Mouse (Mus musculus): ENCODE measurements around the gene Mief2.

The Mief2 gene

DNA sequence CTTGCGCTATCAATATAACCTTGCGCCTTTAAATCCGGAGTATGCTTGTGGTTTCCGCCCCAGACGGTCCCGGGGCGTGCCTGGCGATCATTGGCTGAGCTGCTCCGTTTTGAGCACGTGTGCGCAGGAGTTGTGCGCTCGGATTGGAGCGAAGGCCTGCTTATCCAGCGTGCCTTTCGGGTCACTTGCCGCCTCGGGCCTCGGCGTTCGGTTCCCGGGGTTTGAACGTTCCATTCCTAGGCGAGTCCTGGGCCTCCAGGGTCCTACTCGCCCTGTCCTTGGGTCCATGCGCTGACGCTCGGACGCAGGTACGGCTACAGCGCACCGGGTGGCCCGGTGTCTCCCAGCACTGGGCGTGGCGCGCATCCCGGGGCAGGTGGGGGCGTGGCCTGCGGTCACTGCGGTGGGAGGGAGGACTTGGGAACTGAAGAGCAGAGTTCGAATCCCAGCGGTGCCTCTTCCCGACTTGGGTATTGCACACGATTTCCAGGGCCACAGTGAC is at the start of gene Mief2:
Mief2 (plus strand) TSS at position 139 of the 502 bp plus-strand sequence.
- in situ Hi-C loops (cut with MboI, MseI), result no loop called here

- in situ Hi-C loops (cut with MboI, MseI), result no loop called here
Observed at GRCm38 (mm10) chr11:60696165-60696564, 32.0 kb upstream of the Mief2 start.

DNA sequence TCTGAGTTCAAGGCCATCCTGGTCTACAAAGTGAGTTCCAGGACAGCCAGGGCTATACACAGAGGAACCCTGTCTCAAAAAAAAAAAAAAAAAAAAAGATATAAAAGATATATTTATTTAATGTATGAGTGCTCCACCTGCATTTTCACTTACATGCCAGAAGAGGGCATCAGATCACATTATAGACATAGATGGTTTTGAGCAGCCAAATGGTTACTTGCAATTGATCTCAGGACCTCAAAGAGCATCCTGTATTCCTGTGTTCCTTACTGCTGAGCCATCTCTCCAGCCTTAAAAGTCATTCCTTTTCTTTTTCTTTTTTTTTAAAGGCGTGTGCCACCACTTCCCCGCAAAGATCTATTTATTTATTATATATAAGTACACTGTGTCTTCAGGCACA is 30.6 kb upstream of the Mief2 start:
- in situ Hi-C loops (cut with MboI, MseI), result no loop called here

- in situ Hi-C loops (cut with MboI, MseI), result no loop called here
Observed at GRCm38 (mm10) chr11:60698806-60699523, 29.2 kb upstream of the Mief2 start.

DNA sequence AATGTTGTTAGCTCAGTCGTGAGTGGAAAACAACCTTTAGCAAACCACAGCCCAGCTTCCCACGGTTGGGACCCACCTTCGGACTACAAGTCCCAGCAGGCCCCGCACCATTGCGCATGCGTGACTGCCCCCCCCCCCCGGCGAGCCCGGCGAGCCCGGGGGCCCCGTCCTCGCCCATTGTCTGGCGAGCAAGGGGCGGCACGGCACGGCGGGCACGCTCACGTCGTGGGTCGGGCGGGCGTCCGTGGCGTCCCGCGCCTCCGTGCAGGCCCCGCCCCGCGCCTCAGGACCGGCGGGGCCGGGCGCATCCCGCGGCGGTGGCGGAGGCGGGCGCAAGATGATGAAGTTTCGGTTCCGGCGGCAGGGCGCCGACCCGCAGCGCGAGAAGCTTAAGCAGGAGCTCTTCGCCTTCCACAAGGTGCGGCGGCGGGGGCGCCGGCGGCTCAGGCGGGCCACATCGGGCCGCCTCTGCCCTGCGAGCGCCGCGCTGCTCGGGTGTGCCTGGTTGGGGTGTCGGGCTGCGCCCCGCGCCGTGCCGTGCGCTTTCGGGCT is 28.6 kb upstream of the Mief2 start, which contains the start of gene Llgl1:
Llgl1 (plus strand) TSS at position 200 of the 552 bp plus-strand sequence.
- in situ Hi-C loops (cut with MboI, MseI), result loop anchor here (5.0 kb wide), 1 partner anchor 78 kb away; the partner anchor contains the start of genes Smcr8 and Top3a

- in situ Hi-C loops (cut with MboI, MseI), result loop anchor here (5.0 kb wide), 1 partner anchor 77 kb away; the partner anchor contains the start of genes Smcr8 and Top3a
Observed at GRCm38 (mm10) chr11:60700320-60701185, 27.6 kb upstream of the Mief2 start.

DNA sequence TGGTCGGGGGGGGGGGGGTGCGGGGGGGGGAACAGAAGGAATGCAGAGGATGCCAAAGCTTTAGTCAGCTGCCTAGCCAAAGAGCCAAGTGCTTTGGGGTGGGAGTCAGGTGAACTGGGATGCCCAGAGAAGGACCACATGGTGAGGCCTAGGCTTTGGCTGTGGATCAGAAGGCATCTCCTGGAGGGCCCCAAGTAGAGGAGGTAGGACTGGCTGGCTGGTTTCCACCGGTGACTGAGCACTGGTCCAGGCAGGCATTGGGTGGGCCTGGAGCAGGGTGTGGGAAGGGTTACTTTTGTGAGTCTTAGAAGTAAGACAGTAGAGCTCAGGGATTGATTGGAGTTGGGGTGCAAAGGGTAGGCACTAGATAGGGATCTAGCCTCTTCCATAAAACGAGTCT is 26.6 kb upstream of the Mief2 start:
- in situ Hi-C loops (cut with MboI, MseI), result loop anchor here (5.0 kb wide), 1 partner anchor 76 kb away; the partner anchor contains the start of genes Smcr8 and Top3a

DNA sequence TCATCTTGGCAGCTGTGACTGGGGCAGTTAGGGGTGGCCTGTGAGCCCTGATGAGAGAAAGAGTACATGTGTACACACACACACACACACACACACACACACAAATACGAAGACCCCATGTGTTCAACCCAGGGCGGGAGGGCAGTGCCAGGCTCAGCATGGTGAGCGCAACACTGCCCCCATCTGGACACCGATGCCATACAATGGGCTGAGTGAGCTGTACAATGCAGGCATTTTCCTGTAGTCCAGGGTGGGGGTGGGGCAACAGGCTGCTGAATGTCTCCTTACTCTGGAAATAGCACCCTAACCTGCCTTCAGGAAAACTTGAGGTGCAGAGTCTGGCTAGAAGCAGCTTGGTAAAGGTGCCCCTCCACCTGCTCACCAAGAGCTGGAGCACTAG is 25.1 kb upstream of the Mief2 start:
- in situ Hi-C loops (cut with MboI, MseI), result loop anchor here (5.0 kb wide), 1 partner anchor 74 kb away; the partner anchor contains the start of genes Smcr8 and Top3a

GRCm38 (mm10) chr11:60704023-60704880 is 23.9 kb upstream of the Mief2 start:
- in situ Hi-C loops (cut with MboI, MseI), result loop anchor here (5.0 kb wide), 1 partner anchor 73 kb away; the partner anchor contains the start of genes Smcr8 and Top3a

DNA sequence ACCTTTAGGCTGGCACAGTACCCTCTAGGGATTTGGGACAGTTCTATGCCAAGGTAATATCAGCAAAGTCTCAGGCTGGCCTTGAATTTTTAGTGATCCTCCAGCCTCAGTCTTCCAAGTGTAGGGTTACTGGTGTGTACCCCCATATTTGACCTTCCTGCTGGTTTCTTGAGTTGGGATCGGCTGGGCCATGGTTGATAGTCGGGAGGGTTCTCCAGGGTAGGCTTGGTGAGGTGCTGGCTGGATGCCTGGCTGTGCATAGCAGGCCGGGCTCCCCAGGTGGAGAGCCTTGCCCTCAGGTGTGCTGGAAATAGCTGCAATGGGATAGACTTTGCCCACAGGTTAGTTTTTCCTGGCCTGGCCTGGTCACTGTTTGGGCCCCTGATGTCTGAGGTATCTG is 22.9 kb upstream of the Mief2 start:
- in situ Hi-C loops (cut with MboI, MseI), result no loop called here

DNA sequence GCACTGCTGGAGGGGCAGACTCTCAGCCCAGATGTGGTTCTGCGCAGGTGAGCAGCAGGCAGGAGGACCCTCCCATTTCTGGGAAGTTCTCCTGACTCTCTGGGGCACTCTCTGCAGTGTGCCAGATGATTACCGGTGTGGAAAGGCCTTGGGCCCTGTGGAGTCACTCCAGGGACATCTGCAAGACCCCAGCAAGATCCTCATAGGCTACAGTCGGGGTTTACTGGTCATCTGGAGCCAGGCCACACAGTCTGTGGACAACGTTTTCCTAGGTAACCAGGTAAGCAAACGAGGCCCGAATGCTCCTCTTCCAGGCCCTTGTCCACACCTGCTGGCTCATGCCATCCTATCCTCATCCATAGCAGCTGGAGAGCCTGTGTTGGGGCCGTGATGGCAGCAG is 22.1 kb upstream of the Mief2 start:
- in situ Hi-C loops (cut with MboI, MseI), result no loop called here

- in situ Hi-C loops (cut with MboI, MseI), result no loop called here
Observed at GRCm38 (mm10) chr11:60706696-60707480, 21.3 kb upstream of the Mief2 start.

DNA sequence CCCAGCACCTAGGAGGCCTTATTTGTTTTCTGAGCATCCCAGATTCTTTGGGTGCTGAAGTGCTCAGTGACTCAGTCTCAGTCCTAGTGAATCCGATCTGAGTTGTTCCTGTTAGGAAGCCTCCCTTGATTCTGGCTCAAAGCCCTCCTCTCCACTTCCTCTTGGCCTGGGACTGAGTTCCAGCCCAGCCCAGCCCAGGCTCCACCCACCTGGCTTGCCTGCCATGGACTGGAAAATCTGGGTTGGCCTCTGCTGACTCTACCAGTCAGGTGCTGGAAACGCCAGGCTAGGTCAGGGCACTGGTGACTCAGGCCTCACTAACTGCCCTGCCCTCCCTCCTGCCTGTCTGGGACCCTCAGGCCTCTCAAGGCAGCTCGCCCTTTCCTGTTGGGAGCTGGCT is 20.5 kb upstream of the Mief2 start:
- in situ Hi-C loops (cut with MboI, MseI), result no loop called here

DNA sequence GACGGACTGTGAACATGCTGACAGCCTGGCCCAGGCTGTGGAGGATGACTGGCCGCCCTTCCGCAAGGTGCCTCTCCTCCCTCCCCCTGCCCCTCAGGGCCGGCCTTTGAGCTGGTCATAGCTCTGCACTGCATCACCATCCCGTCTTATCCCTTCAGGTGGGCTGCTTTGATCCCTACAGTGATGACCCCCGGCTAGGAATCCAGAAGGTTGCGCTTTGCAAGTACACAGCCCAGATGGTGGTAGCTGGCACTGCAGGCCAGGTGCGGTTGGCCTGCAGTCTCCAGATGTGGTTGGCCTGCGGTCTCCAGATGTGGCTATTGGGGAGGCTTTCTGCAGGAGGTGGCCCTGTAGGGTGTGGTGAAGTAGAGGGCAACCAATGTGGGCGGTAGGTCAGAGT is 19.6 kb upstream of the Mief2 start:
- in situ Hi-C loops (cut with MboI, MseI), result no loop called here

- in situ Hi-C loops (cut with MboI, MseI), result no loop called here
Observed at GRCm38 (mm10) chr11:60709481-60710465, 18.4 kb upstream of the Mief2 start.

GRCm38 (mm10) chr11:60711218-60711617 is 17.0 kb upstream of the Mief2 start:
- in situ Hi-C loops (cut with MboI, MseI), result no loop called here

DNA sequence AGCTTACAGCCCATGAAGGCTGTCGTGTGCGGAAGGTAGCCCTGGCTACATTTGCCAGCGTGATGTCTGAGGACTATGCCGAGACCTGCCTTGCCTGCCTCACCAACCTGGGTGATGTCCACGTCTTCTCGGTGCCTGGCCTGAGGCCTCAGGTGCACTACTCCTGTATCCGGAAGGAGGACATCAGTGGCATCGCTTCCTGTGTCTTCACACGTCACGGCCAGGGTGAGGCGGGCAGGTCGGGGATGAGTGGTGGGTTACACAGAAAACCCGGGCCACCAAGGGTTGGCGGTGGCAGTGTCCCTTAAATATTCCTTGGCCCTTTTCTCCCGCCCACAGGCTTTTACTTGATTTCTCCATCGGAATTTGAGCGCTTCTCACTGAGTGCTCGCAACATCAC is 16.2 kb upstream of the Mief2 start:
- in situ Hi-C loops (cut with MboI, MseI), result no loop called here

DNA sequence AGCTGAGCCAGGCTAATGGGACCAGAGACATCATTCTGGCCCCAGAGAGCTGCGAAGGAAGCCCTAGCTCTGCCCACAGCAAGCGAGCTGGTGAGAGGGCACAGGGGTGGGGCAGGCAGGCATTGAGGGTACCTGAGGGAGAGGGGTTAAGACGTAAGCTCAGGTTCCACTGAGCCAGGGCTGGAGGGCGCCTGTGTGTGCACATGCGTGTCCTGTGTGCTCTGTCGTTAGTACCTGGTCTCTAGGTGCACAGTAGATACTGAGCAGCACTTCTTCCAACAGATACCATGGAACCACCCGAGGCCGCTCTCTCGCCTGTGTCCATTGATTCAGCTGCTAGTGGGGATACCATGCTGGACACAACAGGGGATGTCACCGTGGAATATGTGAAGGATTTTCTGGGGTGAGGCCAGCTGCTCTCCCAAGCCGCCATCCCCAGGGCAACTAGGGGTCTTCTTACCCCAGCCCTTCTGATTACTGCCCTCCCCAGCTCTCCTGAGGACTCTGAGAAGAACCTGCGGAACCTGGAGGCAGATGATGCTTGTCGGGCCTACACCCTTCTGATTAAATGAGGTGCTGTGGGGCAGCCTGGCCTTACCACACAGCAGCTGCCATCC is 15.5 kb upstream of the Mief2 start:
- in situ Hi-C loops (cut with MboI, MseI), result no loop called here

Measured in T-helper 2 cell (primary cell).